Mouse (Mus musculus) E14TG2a.4 (cell line): ENCODE results near the gene Igfbp2.

Experiments used
- H3K27me3 ChIP-seq: 2 replicates; pipeline ENCODE4 v1.6.1; 2014; ENCODE audit warnings: low read length, control low read depth; ENCODE audit not compliant: insufficient read depth
- H3K36me3 ChIP-seq: 2 replicates; pipeline ENCODE4 v1.6.1; 2014; ENCODE audit warnings: low read length, control low read depth; ENCODE audit not compliant: insufficient read depth
- H3K4me1 ChIP-seq: replicated peaks from 2 replicates; pipeline ENCODE4 v1.6.1; 2014; ENCODE audit warnings: low read depth, low read length, control low read depth
- H3K4me3 ChIP-seq: replicated peaks from 2 replicates; pipeline ENCODE4 v1.5.1; 2014; ENCODE audit warnings: mild to moderate bottlenecking, low read length
- H3K9me3 ChIP-seq: 2 replicates; pipeline ENCODE4 v1.6.1; 2014; ENCODE audit warnings: low read length, control low read depth
- CTCF ChIP-seq: conservative IDR thresholded peaks from 2 replicates; pipeline ENCODE4 v1.5.1; 2014; ENCODE audit warnings: low read length
- NANOG ChIP-seq: IDR thresholded peaks from 2 replicates; pipeline ENCODE4 v1.6.1; 2014; ENCODE audit warnings: borderline replicate concordance, low read length, mixed read lengths
- POU5F1 ChIP-seq: IDR thresholded peaks from 2 replicates; pipeline ENCODE4 v1.6.1; 2014; ENCODE audit warnings: low read length, borderline replicate concordance

Gene Igfbp2

DNA sequence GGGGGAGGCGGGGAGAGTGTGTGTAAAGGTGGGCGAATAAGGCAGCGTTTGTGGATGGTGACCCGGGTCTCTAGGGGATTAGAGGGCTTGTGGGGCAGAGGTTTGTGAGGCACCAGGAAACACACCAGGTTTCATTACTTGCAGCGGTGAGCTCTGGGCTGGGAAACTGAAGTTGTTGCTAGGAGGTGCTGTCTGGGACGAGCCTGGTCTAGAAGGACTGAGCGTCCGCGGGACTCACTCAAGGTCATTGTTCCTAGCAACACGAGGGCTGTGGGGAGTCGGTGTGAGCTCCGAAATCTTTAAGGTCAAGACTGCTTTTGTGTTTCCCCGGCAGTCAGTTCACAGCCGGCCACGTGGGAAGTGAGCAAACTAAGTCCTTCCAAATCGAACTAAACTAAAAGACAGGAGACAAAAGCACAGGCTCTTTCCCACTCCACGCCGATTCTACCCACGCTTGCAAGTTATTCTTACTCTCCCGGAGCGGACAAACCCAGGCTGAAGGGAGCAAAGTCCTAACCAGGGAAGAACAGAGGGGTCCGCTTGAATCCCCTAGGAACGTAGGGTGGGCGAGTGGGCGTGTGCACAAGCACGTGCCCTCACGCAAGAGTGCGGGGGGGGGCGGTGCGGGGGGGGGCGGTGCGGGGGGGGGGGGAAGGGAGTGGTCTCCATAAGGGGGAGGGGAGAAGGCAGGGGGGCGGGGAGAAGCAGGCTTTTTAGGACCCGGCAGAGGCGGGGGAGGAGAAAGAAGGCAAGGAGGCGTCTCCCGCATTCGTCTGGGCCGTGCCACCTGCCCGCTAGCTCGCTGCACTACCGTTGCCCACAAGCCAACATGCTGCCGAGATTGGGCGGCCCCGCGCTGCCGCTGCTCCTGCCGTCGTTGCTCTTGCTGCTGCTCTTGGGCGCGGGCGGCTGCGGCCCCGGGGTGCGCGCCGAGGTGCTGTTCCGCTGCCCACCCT is at the start of gene Igfbp2:
TSS of gene Igfbp2 (plus strand) at position 753 of the 956 bp plus-strand sequence.
- Histone ChIP-seq H3K4me1 (peaks cover 71% of the 10 kb centered on the region), H3K9me3 (no peaks in the 10 kb centered on the region), H3K36me3 (peaks cover 17% of the 10 kb centered on the region), H3K27me3 (no peaks in the 10 kb centered on the region), H3K4me3 (peak within 1 kb of the TSS; percentile 98)
- TF ChIP-seq POU5F1, result no peak
- no peak for TF ChIP-seq CTCF
- TF ChIP-seq NANOG, result no peak

DNA sequence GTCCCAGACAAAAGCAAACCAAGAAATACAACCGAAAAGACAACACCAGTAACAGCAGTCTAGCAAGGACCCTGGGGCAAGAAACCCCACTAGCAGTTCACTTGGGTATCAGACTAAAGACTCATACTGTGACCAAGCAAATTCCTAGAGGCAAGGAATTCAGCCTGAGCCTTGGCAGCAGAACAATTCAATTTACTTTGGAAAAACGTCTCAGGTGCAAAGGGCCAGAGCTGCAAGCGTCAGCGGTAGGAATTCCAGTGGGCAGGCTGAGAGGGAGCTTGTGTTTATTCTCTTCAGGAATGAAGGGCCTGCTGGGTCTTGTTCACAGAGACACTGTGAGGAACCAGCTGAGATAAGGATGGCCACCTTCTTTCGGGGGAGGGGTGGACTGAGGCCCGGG is 45.5 kb upstream of the Igfbp2 start:
- no peak overlapping the region for H3K4me3 ChIP-seq
- H3K27me3 ChIP-seq, result peaks cover 6% of the 10 kb centered on the region
- no peaks in the 10 kb centered on the region for H3K36me3 ChIP-seq
- no peak for TF ChIP-seq CTCF
- TF ChIP-seq NANOG, result no peak
- no peak for TF ChIP-seq POU5F1
- H3K4me1 ChIP-seq, result peaks cover 28% of the 10 kb centered on the region
- H3K9me3 ChIP-seq, result no peaks in the 10 kb centered on the region

DNA sequence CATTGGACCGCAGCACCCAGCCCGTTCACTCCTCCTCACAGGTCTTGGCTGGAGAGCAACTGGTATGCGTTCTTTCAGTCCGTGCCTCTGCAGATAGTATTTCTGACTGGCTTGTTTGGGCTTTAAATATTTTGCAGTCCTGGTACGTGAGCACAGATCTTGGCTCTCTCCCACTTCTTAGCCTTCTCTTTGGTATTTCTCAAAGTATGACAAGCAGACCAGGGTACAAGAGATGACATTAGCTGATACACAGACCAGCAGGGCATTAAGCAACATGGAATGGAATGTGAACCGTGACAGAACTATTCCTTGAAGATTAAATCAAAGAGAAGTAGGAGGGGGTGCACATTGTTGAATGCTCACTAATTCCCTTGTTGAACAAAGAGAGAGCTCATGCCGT is 43.6 kb upstream of the Igfbp2 start:
- H3K36me3 ChIP-seq, result no peaks in the 10 kb centered on the region
- peaks cover 28% of the 10 kb centered on the region for H3K4me1 ChIP-seq
- H3K27me3 ChIP-seq, result peaks cover 6% of the 10 kb centered on the region
- no peaks in the 10 kb centered on the region for H3K9me3 ChIP-seq
- H3K4me3 ChIP-seq, result no peak overlapping the region
- no peak for TF ChIP-seq CTCF

DNA sequence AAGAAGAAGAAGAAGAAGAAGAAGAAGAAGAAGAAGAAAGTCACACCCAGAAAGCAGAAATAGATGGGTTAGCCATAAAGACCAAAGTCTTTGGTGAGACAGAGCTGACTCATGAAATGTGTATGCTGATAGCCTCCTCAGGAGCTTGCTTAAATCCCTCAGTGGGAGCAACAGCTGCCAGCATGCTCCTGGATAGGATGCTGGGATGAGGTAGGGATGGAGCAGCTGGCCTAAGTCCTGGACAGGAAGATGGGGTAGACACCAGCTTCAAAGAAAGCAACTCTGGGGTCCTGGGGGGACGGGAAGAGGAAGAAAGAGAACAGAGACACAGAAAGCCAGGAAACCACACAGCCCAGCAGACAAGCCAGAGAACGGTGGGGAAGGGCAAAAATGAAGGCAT is 41.0 kb upstream of the Igfbp2 start:
- TF ChIP-seq POU5F1, result no peak
- TF ChIP-seq CTCF, result no peak
- Histone ChIP-seq H3K9me3 (no peaks in the 10 kb centered on the region), H3K4me1 (peaks cover 32% of the 10 kb centered on the region), H3K4me3 (no peak overlapping the region), H3K27me3 (peaks cover 6% of the 10 kb centered on the region), H3K36me3 (no peaks in the 10 kb centered on the region)

DNA sequence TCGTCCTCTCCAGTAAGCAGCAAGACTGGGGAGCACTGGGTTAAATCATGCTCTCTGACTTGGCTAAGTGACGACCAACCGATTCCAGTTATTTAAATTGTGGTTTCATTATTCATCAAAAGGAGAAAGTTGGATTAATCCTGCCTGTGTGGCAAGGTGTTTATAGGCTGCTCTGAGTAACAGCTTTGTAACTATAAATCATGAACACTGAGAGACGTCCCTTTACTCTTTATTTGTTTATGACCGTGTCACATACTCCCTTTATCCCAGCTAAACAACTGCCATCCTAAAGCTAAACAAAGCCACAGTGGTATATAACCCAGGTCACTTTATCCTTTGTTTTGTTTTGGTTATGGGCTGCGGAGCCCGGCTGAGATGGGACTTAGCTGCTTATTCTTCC is 40.3 kb upstream of the Igfbp2 start:
- H3K27me3 ChIP-seq, result peaks cover 6% of the 10 kb centered on the region

DNA sequence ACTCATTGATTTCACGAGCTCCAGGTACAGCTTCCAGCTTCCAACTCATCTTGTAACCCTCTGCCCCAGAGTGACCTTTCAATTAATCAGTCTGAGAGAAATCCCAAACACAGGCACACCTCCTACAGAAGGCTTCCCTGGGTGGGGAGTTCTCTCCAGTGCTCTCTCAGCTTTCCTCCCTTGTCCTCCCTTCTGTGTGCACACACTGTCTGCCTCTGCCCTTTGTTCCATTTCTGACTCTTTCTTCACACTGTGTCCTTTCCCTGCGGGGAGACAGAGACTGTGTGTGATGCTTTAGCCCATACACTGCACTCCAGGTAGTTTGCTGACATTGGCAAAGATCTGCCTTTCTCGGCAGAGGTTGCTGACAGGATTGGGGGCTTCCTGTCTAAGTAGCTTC is 33.6 kb upstream of the Igfbp2 start:
- no peaks in the 10 kb centered on the region; the same call in 1 of the 2 replicates for H3K36me3 ChIP-seq
- peak overlapping the region; percentile 37; the same call in 1 of the 2 replicates for H3K4me3 ChIP-seq
- no peaks in the 10 kb centered on the region for H3K27me3 ChIP-seq
- H3K9me3 ChIP-seq, result 0 out of 2 replicates have a peak, but pooled peaks cover 11% of the 10 kb centered on the region
- TF ChIP-seq CTCF (no peak), NANOG (no peak), POU5F1 (no peak)
- peaks cover 53% of the 10 kb centered on the region for H3K4me1 ChIP-seq

More for the DNA sequence above, 40.3 kb upstream of the Igfbp2 start:
- Histone ChIP-seq H3K36me3 (no peaks in the 10 kb centered on the region), H3K4me1 (peaks cover 29% of the 10 kb centered on the region), H3K9me3 (no peaks in the 10 kb centered on the region), H3K4me3 (no peak overlapping the region)
- TF ChIP-seq CTCF (no peak), POU5F1 (no peak), NANOG (no peak)

DNA sequence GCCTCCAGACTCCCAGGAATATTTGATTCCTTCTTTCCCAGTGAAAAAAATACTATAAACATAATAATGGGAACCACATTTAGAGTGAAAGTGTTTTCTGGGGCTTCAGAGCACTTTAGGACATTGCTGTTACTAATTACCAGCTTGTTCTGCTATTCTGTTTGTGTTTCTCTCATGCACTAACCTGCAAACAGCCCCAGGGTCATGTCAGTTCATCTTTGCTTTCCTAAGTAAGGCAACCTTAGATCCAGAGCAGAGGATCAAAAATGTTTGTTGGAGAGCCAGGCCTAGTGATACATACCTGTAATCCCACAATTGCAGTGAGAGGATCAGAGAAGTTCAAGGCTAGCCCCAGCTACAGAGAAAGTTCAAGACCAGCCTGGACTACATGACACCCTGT is 32.6 kb upstream of the Igfbp2 start:
- no peak overlapping the region for H3K4me3 ChIP-seq
- no peaks in the 10 kb centered on the region; the same call in 1 of the 2 replicates for H3K36me3 ChIP-seq
- TF ChIP-seq POU5F1, result no peak
- no peak for TF ChIP-seq NANOG
- no peak for TF ChIP-seq CTCF
- 0 out of 2 replicates have a peak, but pooled peaks cover 11% of the 10 kb centered on the region for H3K9me3 ChIP-seq
- H3K4me1 ChIP-seq, result peaks cover 53% of the 10 kb centered on the region
- H3K27me3 ChIP-seq, result no peaks in the 10 kb centered on the region

DNA sequence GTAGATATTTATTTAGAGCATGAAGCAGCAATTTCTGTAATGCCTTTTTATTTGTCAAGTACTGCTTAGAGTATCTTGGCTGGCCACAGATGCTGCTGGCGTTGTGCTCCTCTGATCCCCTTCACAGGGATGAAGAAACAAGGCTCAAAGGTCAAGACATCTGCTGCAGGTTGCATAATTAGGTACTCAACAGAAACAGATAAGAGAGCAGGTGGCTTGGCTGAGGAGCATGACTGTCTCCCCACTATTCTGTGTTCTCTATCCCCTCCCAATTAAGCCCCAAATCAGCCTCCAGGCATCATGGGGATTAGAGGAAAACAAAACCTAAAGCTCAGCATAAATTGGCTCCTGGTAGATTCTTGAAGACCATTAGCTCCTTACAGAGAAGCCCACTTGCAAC is 32.0 kb upstream of the Igfbp2 start:
- Histone ChIP-seq H3K27me3 (no peaks in the 10 kb centered on the region), H3K4me3 (no peak overlapping the region), H3K9me3 (0 out of 2 replicates have a peak, but pooled peaks cover 11% of the 10 kb centered on the region), H3K4me1 (peaks cover 57% of the 10 kb centered on the region), H3K36me3 (no peaks in the 10 kb centered on the region; the same call in 1 of the 2 replicates)
- TF ChIP-seq POU5F1 (no peak), NANOG (no peak), CTCF (no peak)
